Mouse (Mus musculus) brain, embryonic 14.5 days (tissue): ENCODE measurements at regions not wholly inside any gene's neighbourhood (a gene's known extent, or its start where the extent isn't known, plus 50 kb on each side); places are given as distances from the start of the nearest gene placed in this dataset.

Experiments used
- DNase-seq: peaks from one replicate; pipeline ENCODE4 v3.0.0-alpha.2; 2011; ENCODE audit warnings: low read depth
- CTCF ChIP-seq: fragments of 200-500 bp; IDR thresholded peaks from 2 replicates; pipeline ENCODE4 v1.5.1; 2012; ENCODE audit warnings: inconsistent platforms, mild to moderate bottlenecking, moderate library complexity, borderline replicate concordance; ENCODE audit not compliant: insufficient read depth, insufficient read length; ENCODE audit errors: extremely low read depth
- POLR2A ChIP-seq: fragments of 200-500 bp; IDR thresholded peaks from 2 replicates; pipeline ENCODE4 v1.6.1; 2012; ENCODE audit warnings: mild to moderate bottlenecking, inconsistent platforms, borderline replicate concordance; ENCODE audit not compliant: poor library complexity, insufficient read depth, insufficient read length, severe bottlenecking; ENCODE audit errors: extremely low read depth

DNA sequence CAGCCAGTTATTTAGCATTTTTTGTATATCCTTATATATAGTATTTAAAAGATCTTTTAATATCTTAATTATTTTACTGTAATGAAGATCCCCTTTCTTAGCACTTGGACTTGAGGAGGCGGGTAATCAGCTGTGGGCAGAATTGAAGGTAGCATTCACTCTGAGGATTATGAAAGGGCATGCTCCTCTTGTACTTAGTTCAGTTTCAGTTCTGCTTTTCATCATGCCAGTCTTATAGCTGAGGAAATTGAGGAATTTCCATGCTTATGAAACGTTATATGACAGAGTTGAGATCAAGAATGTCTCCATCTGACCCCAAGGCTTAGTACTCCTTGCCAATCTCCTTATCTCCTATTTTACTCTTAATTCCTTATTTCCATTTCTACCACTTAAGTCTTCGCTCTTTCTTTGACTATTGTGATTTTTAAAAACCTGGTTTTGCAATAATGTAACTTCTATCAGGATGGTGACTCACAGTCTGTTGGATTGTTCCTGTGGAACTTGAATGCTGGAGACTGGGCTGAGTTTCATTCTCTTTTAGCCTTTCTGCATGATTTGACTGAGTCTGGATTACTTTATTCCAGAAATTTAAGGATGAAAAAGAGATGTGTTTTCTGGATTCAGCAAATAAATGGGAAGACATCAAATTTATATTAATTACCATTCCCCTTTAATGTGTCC lies 133.6 kb downstream of the Papss1 start:
- no peak for TF ChIP-seq POLR2A
- no peak for TF ChIP-seq CTCF
- no peak for DNase-seq

DNA sequence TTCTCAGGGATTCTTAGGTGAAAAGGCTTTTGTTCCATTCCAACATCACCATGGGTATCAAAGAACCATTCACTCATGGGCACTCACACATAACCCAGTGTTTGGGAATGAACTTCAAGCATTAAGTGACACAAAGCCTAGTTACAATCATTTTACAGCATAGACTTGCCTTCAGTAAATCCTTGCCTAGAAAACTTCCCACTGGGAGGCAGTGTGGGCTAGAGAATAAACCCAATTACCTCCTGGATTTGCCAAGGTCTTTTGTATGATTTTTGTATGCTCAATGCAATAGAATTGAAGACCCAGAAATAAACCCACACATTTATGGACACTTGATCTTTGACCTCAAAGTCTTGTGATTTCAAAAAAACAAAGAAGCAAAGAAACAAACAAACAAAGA lies 138.6 kb downstream of the Papss1 start:
- TF ChIP-seq POLR2A, result no peak
- TF ChIP-seq CTCF, result no peak; the same call in 1 of the 2 replicates
- peak; percentile 65 for DNase-seq

DNA sequence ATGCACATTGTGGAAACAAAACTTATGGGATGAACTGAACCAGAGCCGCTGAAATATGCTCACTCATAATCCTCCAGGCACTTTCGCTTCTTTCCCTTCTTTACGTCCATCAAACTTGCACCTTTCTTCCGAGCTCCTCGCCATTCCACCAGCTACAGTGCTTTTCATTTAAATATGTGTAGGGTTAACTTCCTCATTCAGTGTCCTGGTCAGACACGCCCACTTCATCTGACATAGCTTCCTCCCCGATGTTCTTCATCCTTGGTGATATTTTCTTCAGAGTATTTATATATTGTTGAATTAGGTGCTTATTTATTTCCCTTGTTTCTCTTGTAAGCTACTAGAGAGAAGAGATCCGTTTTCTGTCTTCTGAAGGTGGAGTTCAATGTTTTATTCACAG lies 149.0 kb downstream of the Papss1 start:
- no peak for TF ChIP-seq POLR2A
- no peak for TF ChIP-seq CTCF
- no peak for DNase-seq

DNA sequence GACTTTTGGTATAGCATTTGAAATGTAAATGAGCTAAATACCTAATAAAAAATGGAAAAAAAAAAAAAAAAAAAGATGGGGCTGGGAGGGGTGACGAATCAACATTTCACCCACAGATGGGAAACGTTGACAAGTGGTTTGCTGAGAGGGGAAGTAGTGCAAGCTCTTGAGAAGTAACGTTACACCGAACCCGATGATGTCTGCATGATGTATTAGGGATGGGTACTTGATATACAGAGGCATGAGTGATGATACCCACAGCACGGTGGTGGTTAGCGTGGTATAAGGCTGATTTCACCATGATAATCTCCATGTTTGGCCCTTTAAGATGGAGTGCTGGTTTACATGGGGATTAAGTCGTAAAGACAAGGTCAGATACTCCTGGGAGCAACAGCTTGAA lies 154.2 kb downstream of the Papss1 start:
- DNase-seq, result no peak
- no peak for TF ChIP-seq POLR2A
- TF ChIP-seq CTCF, result no peak

DNA sequence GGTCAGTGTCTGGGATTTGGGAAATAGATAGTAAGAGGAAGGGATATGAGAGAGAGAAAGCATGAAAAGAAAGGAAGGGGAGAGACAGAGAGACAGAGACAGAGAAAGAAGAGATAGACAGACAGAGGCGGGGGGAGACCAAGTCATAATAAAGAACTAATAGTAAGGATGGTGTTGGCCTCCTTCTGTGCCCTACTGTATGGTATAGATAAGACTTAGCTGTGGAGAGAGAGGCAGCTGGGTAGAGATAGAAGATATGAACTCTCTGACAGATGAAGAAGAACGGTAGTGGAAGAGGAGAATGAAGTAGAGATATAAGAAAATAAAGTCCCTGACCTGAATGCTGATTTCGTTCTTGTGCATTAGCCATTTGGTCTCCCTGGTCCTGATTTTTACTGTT lies 164.1 kb downstream of the Papss1 start:
- DNase-seq, result no peak
- TF ChIP-seq POLR2A (no peak), CTCF (no peak)

DNA sequence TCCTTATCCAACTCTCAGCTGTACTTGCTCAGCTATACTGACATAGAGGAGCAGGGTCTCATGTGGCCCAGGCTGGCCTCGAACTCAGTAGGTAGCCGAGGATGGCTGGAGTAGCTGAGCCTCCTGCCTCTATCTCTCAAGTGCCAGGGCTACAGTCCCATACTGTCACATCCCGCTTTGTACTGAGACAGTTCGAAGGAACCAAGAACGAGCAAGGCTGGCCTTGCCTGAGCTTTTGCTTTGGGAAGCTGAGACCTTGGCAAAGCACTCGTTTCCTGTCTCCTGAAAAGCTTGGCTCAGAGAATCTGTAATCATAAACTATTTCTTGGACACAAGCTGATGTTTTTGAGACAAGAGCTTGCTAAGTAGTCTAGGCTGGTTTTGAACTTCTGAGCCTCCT lies 169.7 kb downstream of the Papss1 start:
- TF ChIP-seq CTCF (no peak), POLR2A (no peak)

DNA sequence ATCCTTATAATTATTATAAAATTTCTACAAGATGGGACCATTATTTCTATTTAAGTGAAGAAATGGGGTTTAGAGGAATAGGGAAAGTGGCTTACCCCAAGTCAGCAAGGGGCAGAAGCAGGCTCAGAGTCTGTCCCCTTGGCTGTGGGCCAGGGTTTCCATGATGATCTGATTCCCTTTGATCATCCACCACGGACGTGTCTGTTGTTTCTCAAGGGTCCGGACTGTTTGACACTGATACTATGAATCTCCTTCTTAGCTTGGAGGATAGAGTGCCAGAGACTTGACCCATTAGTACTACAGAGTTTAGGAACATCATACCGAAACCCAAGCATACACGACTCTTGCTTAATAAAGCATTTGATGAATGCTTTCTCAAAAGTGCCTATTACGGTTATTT lies 172.9 kb downstream of the Papss1 start:
- no peak for TF ChIP-seq CTCF
- no peak for TF ChIP-seq POLR2A
- DNase-seq, result peak; percentile 7

More for the DNA sequence above, 169.7 kb downstream of the Papss1 start:
- no peak for DNase-seq

DNA sequence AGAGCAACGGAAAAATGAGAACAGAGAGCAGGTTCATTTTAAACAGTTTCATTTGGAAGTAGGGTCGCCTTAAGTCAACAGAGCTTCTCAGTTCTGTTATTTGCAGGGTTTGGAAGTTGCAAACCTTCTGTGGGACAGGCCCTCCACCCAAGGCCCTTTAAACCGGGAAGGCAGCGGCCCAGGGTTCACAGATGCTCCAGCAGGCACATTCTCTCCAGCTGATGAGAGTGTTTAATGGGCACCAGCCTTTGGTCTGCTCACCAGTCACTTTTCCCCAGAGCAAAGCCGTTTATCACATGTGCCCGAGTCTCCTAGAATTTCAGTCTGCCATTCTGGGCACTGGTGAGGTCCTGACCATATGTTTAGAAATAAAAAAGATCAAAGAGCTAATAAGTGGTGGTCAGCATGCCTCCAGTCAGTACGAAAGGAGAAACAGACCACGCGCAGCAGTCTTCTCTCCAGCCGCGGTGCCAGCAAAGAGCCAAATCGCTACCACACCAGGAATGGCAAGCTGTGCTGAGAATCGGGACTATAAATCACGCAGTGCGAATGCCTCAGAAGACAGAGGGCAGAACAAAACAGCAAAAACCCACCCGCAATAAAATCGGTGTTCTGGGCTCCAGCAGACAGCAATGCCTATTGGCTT lies 173.5 kb downstream of the Papss1 start:
- TF ChIP-seq CTCF (no peak), POLR2A (no peak)
- no peak for DNase-seq

DNA sequence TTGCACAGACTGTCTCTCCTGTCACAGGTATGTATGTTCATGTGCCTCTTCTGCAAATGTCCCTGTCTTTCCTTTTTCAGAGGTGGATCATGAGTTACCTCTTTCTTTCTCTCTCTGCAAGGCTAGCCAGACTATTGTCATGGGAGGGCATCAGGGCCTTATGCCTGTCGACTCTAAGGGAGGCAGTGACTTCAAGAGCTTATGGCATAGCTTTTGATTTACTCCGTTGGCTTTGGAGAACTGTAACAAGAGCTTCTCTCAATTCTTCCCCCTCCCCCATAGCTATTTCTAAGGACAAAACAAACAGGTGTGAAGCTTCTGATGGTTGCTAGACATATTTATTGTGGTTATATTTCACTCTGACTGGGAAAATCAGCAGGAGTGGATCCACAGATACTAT lies 191.0 kb downstream of the Papss1 start:
- no peak for DNase-seq
- no peak for TF ChIP-seq CTCF
- no peak for TF ChIP-seq POLR2A

DNA sequence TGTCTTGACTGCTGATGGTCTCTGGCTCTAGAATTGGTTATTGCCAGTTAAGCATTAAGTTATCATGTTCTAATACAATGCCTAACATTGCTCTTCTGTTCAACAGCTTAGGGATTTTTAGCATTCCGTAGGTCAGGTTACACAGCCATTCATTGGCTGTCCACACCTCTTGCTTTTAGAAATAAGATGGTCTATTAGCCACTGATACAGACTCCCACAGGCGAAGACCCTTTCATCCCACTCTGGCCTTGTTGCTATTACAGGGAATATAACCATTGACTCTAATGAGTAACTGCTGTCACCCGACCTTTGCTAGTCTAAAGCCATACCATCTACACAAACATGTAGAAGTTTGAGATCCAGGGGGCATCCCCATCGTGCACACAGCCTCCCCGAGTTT lies 191.6 kb downstream of the Papss1 start:
- TF ChIP-seq CTCF, result no peak
- TF ChIP-seq POLR2A, result no peak
- DNase-seq, result no peak

DNA sequence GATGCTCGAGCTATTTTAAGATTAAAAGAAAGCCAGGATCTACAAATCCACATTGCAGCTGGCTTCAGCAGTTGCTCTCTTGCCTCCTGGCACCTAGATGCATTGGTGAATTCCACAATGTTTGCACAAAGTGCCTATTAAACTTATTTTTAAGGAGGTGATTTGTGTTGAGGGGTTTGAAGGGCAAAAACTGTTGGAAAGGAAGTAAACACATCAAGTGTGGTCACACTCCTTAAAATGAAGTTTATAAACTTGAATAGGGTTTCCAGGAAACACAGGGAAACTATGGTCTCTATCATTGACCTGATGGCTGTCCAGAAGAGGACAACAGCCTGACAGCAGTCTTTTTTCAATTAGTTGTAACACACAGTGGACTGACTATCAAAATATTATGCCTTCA lies 205.4 kb downstream of the Papss1 start:
- DNase-seq, result no peak
- TF ChIP-seq POLR2A, result no peak
- TF ChIP-seq CTCF, result no peak

DNA sequence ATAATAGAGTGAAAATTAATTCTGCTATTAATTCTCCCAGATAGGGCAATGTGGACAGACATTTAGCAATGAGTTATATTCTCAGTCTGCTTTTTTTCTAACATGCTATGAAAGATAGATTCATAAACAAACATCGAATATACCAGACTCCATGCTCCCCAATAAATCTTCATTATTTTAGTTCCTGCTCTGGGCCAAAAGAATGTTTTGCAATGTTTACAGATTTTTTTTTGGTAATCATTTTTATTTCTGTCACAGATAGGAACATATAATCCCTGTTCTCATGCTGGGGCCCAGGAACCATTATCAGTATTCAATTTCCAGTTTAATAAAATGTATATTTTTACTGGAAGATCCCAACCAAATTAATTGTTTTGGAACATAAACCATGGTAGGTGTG lies 205.9 kb downstream of the Papss1 start:
- DNase-seq, result no peak

More for the DNA sequence above, 205.9 kb downstream of the Papss1 start:
- TF ChIP-seq CTCF, result no peak
- TF ChIP-seq POLR2A, result no peak
